8 mouse cellular contexts compared by ENCODE assay signal in genomic region chr10:57448051-57448716, GRCm38 (mm10). TPM values are rescaled to one million over a fixed set of nuclear protein-coding genes. Genes with fewer than 3 reads are reported as not detected.
DNase-seq lines count a peak whose midpoint lies in the region; ATAC-seq and TF ChIP-seq lines count a peak whose summit lies in the region.

No protein-coding gene starts in this region.

- TF ChIP-seq EP300 in heart, postnatal 0 days (IDR thresholded peaks at IDR 0.05; ENCODE audit: low read depth) = no peak

- no peaks in the 10 kb centered on the region for H3K4me1 ChIP-seq in E14TG2a.4 (replicated peaks; ENCODE audit: low read depth, low read length)
- H3K4me1 ChIP-seq in heart, postnatal 0 days (ENCODE audit: control insufficient read depth, insufficient read depth) = no peaks in the 10 kb centered on the region
- H3K4me1 ChIP-seq in liver, embryonic 13.5 days (replicated peaks) = no peaks in the 10 kb centered on the region
- H3K4me1 ChIP-seq in neural tube, embryonic 11.5 days (ENCODE audit: control insufficient read depth, insufficient read depth, low read length) = no peaks in the 10 kb centered on the region

- ATAC-seq in heart, postnatal 0 days (ENCODE audit: insufficient read depth, low read depth) = no peak
- no peak for ATAC-seq in liver, embryonic 13.5 days (ENCODE audit: low read depth)
- peak; percentile 39; the same call in 1 of the 2 replicates for ATAC-seq in neural tube, embryonic 11.5 days (ENCODE audit: insufficient read depth, low FRiP score, low TSS enrichment)

- H3K9ac ChIP-seq in heart, postnatal 0 days (replicated peaks; ENCODE audit: low read depth, low read length) = no peak overlapping the region
- H3K9ac ChIP-seq in liver, embryonic 13.5 days = no peak overlapping the region
- no peak overlapping the region for H3K9ac ChIP-seq in neural tube, embryonic 11.5 days (ENCODE audit: low read length)

- no peak overlapping the region for H3K27ac ChIP-seq in heart, postnatal 0 days (ENCODE audit: low read depth)
- H3K27ac ChIP-seq in liver, embryonic 13.5 days = no peak overlapping the region
- H3K27ac ChIP-seq in neural tube, embryonic 11.5 days (ENCODE audit: low read depth, low read length) = no peak overlapping the region

- DNase-seq in brain, embryonic 18.5 days (ENCODE audit: low read depth, low spot score) = peak; percentile 66
- peak; percentile 40 for DNase-seq in fibroblast of lung, adult 2 months (ENCODE audit: low read depth)
- DNase-seq in heart, postnatal 0 days (ENCODE audit: low spot score) = peak; percentile 70
- peak; percentile 78 to 90 for DNase-seq in kidney, postnatal 36 days
- DNase-seq in liver, embryonic 13.5 days = peak; percentile 39
- peak; percentile 88 for DNase-seq in neural tube, embryonic 11.5 days (ENCODE audit: low spot score)
- peak; percentile 84 for DNase-seq in testis, postnatal 10 days (ENCODE audit: low spot score)

- H3K4me2 ChIP-seq in heart, postnatal 0 days (ENCODE audit: low read depth, low read length) = peak overlapping the region; percentile 45
- H3K4me2 ChIP-seq in liver, embryonic 13.5 days = peak overlapping the region; percentile 7; the same call in 1 of the 2 replicates
- no peak overlapping the region for H3K4me2 ChIP-seq in neural tube, embryonic 11.5 days (ENCODE audit: low read depth)

- peak overlapping the region; percentile 41; the same call in 1 of the 2 replicates for H3K4me3 ChIP-seq in E14TG2a.4 (replicated peaks; ENCODE audit: low read length)
- H3K4me3 ChIP-seq in heart, postnatal 0 days (ENCODE audit: low read depth, low read length) = peak overlapping the region; percentile 35
- H3K4me3 ChIP-seq in liver, embryonic 13.5 days (replicated peaks) = no peak overlapping the region
- H3K4me3 ChIP-seq in neural tube, embryonic 11.5 days (ENCODE audit: low read depth, low read length) = no peak overlapping the region

- TF ChIP-seq CTCF in E14TG2a.4 (conservative IDR thresholded peaks at IDR 0.05; ENCODE audit: low read length) = peak; percentile 83
- peak; percentile 83 for TF ChIP-seq CTCF in heart, postnatal 0 days (IDR thresholded peaks at IDR 0.05; ENCODE audit: low read depth)

- no peaks in the 10 kb centered on the region for H3K36me3 ChIP-seq in E14TG2a.4 (ENCODE audit: insufficient read depth, low read length)
- no peaks in the 10 kb centered on the region for H3K36me3 ChIP-seq in heart, postnatal 0 days (replicated peaks; ENCODE audit: control insufficient read depth, insufficient read depth, low read length)
- no peaks in the 10 kb centered on the region for H3K36me3 ChIP-seq in liver, embryonic 13.5 days
- H3K36me3 ChIP-seq in neural tube, embryonic 11.5 days (ENCODE audit: control insufficient read depth, insufficient read depth, low read length) = no peaks in the 10 kb centered on the region

- H3K27me3 ChIP-seq in E14TG2a.4 (ENCODE audit: insufficient read depth, low read length) = 0 out of 2 replicates have a peak, but pooled peaks cover 4% of the 10 kb centered on the region
- no peaks in the 10 kb centered on the region for H3K27me3 ChIP-seq in heart, postnatal 0 days (ENCODE audit: control insufficient read depth, insufficient read depth, low read length)
- H3K27me3 ChIP-seq in liver, embryonic 13.5 days = no peaks in the 10 kb centered on the region
- H3K27me3 ChIP-seq in neural tube, embryonic 11.5 days (ENCODE audit: control insufficient read depth, insufficient read depth, low read length) = no peaks in the 10 kb centered on the region

- 4% methylated on average over 19 of the region's 19 CpGs for WGBS in heart, postnatal 0 days
- WGBS in liver, embryonic 13.5 days (ENCODE audit: insufficient replicate concordance) = 5% methylated on average over 19 of the region's 19 CpGs
- WGBS in neural tube, embryonic 11.5 days = 7% methylated on average over 19 of the region's 19 CpGs

- H3K9me3 ChIP-seq in E14TG2a.4 (ENCODE audit: low read length) = 0 out of 2 replicates have a peak, but pooled peaks cover 9% of the 10 kb centered on the region
- H3K9me3 ChIP-seq in heart, postnatal 0 days (replicated peaks; ENCODE audit: control insufficient read depth, low read length) = no peaks in the 10 kb centered on the region
- no peaks in the 10 kb centered on the region for H3K9me3 ChIP-seq in liver, embryonic 13.5 days (replicated peaks)
- H3K9me3 ChIP-seq in neural tube, embryonic 11.5 days (ENCODE audit: control insufficient read depth, low read length) = peaks cover 5% of the 10 kb centered on the region; the same call in 1 of the 2 replicates

RNA-seq across cellular contexts. Expression of gene Hsf2, which starts 38.0 kb away (rescaled TPM):
- total RNA-seq in heart, postnatal 0 days (2014; rRNA removed; ENCODE audit: low replicate concordance) = 22.3 and 31.2 TPM in 2 replicates
- 24.7 and 25.5 TPM in 2 replicates for polyA plus RNA-seq in heart, postnatal 0 days (2015; fragmentation: Nextera tagmentation; extraction: Ambion mirVana)
- polyA plus RNA-seq in liver, embryonic 13.5 days (2015; fragmentation: Nextera tagmentation; extraction: Ambion mirVana) = 9.4 and 12.2 TPM in 2 replicates
- polyA plus RNA-seq in neural tube, embryonic 11.5 days (2014; fragmentation: Nextera tagmentation; extraction: Ambion mirVana) = 58.2 and 60.2 TPM in 2 replicates

Comparison
In these comparisons a context has a peak if more than half of its experiments do, and no peak if none do; other contexts are left out.
1. H3K4me3 ChIP-seq: peak in E14TG2a.4 (single experiment) and heart, postnatal 0 days (single experiment); none in liver, embryonic 13.5 days (single experiment) and neural tube, embryonic 11.5 days (single experiment).
2. Peak in every context shown above with its lines, with median percentiles within 50 percentile points of each other: DNase-seq.